Mouse (Mus musculus) frontal cortex, postnatal 36 days (tissue): Measurements from ENCODE around the gene Oas2.

Experiments
- DNase-seq, 2 experiments: peaks; one replicate each; pipeline ENCODE4 v3.0.0; 2022; ENCODE audit warnings: low spot score in 2 of 2

The Oas2 gene

GRCm38 (mm10) chr5:120732740-120733139, 16.9 kb downstream of the Oas2 start:
- no peak for DNase-seq

GRCm38 (mm10) chr5:120729319-120729718, 20.3 kb downstream of the Oas2 start:
- DNase-seq: no peak

GRCm38 (mm10) chr5:120725811-120726455, 23.7 kb downstream of the Oas2 start:
- no peak for DNase-seq

GRCm38 (mm10) chr5:120721005-120721404, 28.6 kb downstream of the Oas2 start:
- DNase-seq: no peak

- DNase-seq: no peak
Measured at GRCm38 (mm10) chr5:120718600-120719378, 30.9 kb downstream of the Oas2 start.

- no peak for DNase-seq
Measured at GRCm38 (mm10) chr5:120717136-120717535, 32.5 kb downstream of the Oas2 start.

GRCm38 (mm10) chr5:120714314-120714713, 35.3 kb downstream of the Oas2 start:
- DNase-seq: peak; percentile 78 to 88

- DNase-seq: peak in 1 of 2 experiments; percentile 45
Measured at GRCm38 (mm10) chr5:120712721-120713120, 36.9 kb downstream of the Oas2 start.

- DNase-seq: no peak
Measured at GRCm38 (mm10) chr5:120711827-120712226, 37.8 kb downstream of the Oas2 start, which contains the start of gene Dtx1. Dtx1 (minus strand) TSS chr5:120711927.

- DNase-seq: peak; percentile 82
Measured at GRCm38 (mm10) chr5:120711416-120711815, 38.2 kb downstream of the Oas2 start.

GRCm38 (mm10) chr5:120710826-120711248, 38.8 kb downstream of the Oas2 start:
- peak in 1 of 2 experiments; percentile 41 for DNase-seq

- peak; percentile 41 to 47 for DNase-seq
Measured at GRCm38 (mm10) chr5:120710161-120710825, 39.4 kb downstream of the Oas2 start.

- DNase-seq: no peak
Measured at GRCm38 (mm10) chr5:120706976-120707375, 42.7 kb downstream of the Oas2 start.

- peak; percentile 31 to 35 for DNase-seq
Measured at GRCm38 (mm10) chr5:120706541-120706940, 43.1 kb downstream of the Oas2 start.

GRCm38 (mm10) chr5:120704421-120704820, 45.2 kb downstream of the Oas2 start:
- no peak for DNase-seq

GRCm38 (mm10) chr5:120703660-120704059, 46.0 kb downstream of the Oas2 start:
- DNase-seq: no peak

GRCm38 (mm10) chr5:120702969-120703368, 46.7 kb downstream of the Oas2 start:
- no peak for DNase-seq

GRCm38 (mm10) chr5:120702421-120702820, 47.2 kb downstream of the Oas2 start:
- DNase-seq: no peak

- DNase-seq: no peak
Measured at GRCm38 (mm10) chr5:120700996-120701790, 48.5 kb downstream of the Oas2 start.

- DNase-seq: peak in 1 of 2 experiments; percentile 57
Measured at GRCm38 (mm10) chr5:120698801-120699391, 50.8 kb downstream of the Oas2 start.

- no peak for DNase-seq
Measured at GRCm38 (mm10) chr5:120698181-120698580, 51.5 kb downstream of the Oas2 start.
